Mouse (Mus musculus) lung, postnatal 0 days (tissue): ENCODE data around the gene Tspan17.

ENCODE experiments used
- CTCF ChIP-seq: IDR thresholded peaks from 2 replicates; pipeline ENCODE4 v1.5.1; 2016; ENCODE audit warnings: antibody characterized with exemption, mild to moderate bottlenecking
- EP300 ChIP-seq: IDR thresholded peaks from 2 replicates; pipeline ENCODE4 v1.6.1; 2016; ENCODE audit warnings: antibody characterized with exemption, mild to moderate bottlenecking, control low read depth

DNA sequence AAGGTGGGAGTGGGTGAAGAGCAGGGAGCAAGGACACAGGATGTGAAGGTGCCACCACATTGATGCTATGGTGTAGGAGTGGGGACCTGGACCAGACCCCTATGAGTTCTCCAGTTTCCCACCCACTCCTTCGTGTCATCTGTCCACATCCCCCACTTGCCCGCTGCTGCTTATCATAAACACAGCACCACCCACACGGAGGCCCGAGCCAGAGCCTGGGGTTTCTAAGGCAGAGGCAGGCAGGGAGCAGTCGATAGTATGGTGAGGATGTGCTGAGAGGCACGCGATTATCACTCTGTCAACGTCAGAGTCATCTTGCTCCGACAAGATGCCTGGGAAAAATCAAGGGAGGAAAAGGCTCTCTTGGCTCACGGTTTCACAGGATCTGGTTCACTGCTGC is 9.6 kb downstream of the Tspan17 start:
- TF ChIP-seq CTCF (no peak), EP300 (no peak)
